In genomic region chr12:85175087-85175675, GRCm38 (mm10) we compare ENCODE assay signal across 9 mouse cellular contexts. TPM values are rescaled to one million over a fixed set of nuclear protein-coding genes. Genes with fewer than 3 reads are reported as not detected.
DNase-seq lines count a peak whose midpoint lies in the region; ATAC-seq and TF ChIP-seq lines count a peak whose summit lies in the region.
"Had no signal": no experiment of that assay in that cellular context is flagged by ENCODE, and none has a peak within 500 bp of the region (broad histone marks: within the 10 kb centered on the region; RNA-seq: fewer than 3 reads in every experiment).

No protein-coding gene starts in this region.

- intact Hi-C loops in heart, postnatal 36 days (cut with DNase I), result no loop called here

- peaks cover 35% of the 10 kb centered on the region for H3K27me3 ChIP-seq in heart, embryonic 13.5 days (replicated peaks)
- peaks cover 22% of the 10 kb centered on the region for H3K27me3 ChIP-seq in embryonic facial prominence, embryonic 13.5 days
- 0 out of 2 replicates have a peak, but pooled peaks cover 8% of the 10 kb centered on the region for H3K27me3 ChIP-seq in hindbrain, embryonic 15.5 days
- no peaks in the 10 kb centered on the region for H3K27me3 ChIP-seq in midbrain, postnatal 0 days (ENCODE audit: insufficient read depth, low read length)

- H3K9ac ChIP-seq in heart, embryonic 13.5 days, result peak overlapping the region; percentile 77
- peak overlapping the region; percentile 63 for H3K9ac ChIP-seq in embryonic facial prominence, embryonic 13.5 days
- no peak overlapping the region for H3K9ac ChIP-seq in hindbrain, embryonic 15.5 days
- no peak overlapping the region for H3K9ac ChIP-seq in midbrain, postnatal 0 days (replicated peaks; ENCODE audit: low read length, poor library complexity, severe bottlenecking)

- peaks cover 53% of the 10 kb centered on the region for H3K4me1 ChIP-seq in heart, embryonic 13.5 days
- peaks cover 48% of the 10 kb centered on the region for H3K4me1 ChIP-seq in embryonic facial prominence, embryonic 13.5 days
- peaks cover 35% of the 10 kb centered on the region for H3K4me1 ChIP-seq in hindbrain, embryonic 15.5 days (replicated peaks)
- peaks cover 7% of the 10 kb centered on the region; the same call in 1 of the 2 replicates for H3K4me1 ChIP-seq in midbrain, postnatal 0 days (ENCODE audit: insufficient read depth, low read length)

- no peaks in the 10 kb centered on the region for H3K9me3 ChIP-seq in heart, embryonic 13.5 days
- no peaks in the 10 kb centered on the region for H3K9me3 ChIP-seq in embryonic facial prominence, embryonic 13.5 days
- H3K9me3 ChIP-seq in hindbrain, embryonic 15.5 days, result no peaks in the 10 kb centered on the region
- H3K9me3 ChIP-seq in midbrain, postnatal 0 days (ENCODE audit: low read length), result no peaks in the 10 kb centered on the region

- H3K27ac ChIP-seq in heart, embryonic 13.5 days (replicated peaks), result peak overlapping the region; percentile 66
- peak overlapping the region; percentile 60 for H3K27ac ChIP-seq in embryonic facial prominence, embryonic 13.5 days
- peak overlapping the region; percentile 57 for H3K27ac ChIP-seq in hindbrain, embryonic 15.5 days (replicated peaks)
- H3K27ac ChIP-seq in midbrain, postnatal 0 days (ENCODE audit: low read depth, low read length), result no peak overlapping the region

- no peak for DNase-seq in heart, postnatal 36 days
- peak; percentile 32 for DNase-seq in midbrain, postnatal 0 days (ENCODE audit: low spot score)
- no peak for DNase-seq in cerebellum, adult 11 months

- WGBS in heart, embryonic 13.5 days, result 26% methylated on average over 16 of the region's 16 CpGs
- 47% methylated on average over 16 of the region's 16 CpGs for WGBS in embryonic facial prominence, embryonic 13.5 days
- WGBS in hindbrain, embryonic 15.5 days, result 50% methylated on average over 16 of the region's 16 CpGs
- WGBS in midbrain, postnatal 0 days, result 37% methylated on average over 16 of the region's 16 CpGs

- peak overlapping the region; percentile 54 for H3K4me3 ChIP-seq in heart, embryonic 13.5 days
- peak overlapping the region; percentile 41 for H3K4me3 ChIP-seq in embryonic facial prominence, embryonic 13.5 days
- peak overlapping the region; percentile 34 for H3K4me3 ChIP-seq in hindbrain, embryonic 15.5 days
- H3K4me3 ChIP-seq in midbrain, postnatal 0 days (ENCODE audit: low read depth, low read length), result no peak overlapping the region

- no peak for ATAC-seq in heart, embryonic 13.5 days (ENCODE audit: extremely low read depth, insufficient number of reproducible peaks, low FRiP score, low TSS enrichment)
- ATAC-seq in embryonic facial prominence, embryonic 13.5 days (ENCODE audit: insufficient number of reproducible peaks, insufficient read depth, low FRiP score, low TSS enrichment, low read depth), result no peak
- peak; percentile 10; the same call in 1 of the 2 replicates for ATAC-seq in hindbrain, embryonic 15.5 days (ENCODE audit: low FRiP score, low read depth)
- ATAC-seq in midbrain, postnatal 0 days (ENCODE audit: low FRiP score), result no peak
- ATAC-seq in activated CD4-positive, CD25-positive, alpha-beta regulatory T cell, adult 4 months, result no peak
- no peak for ATAC-seq in erythroblast, adult 5-6 weeks (replicated peaks; ENCODE audit: low FRiP score, poor library complexity, severe bottlenecking)

- no peak for TF ChIP-seq CTCF in midbrain, postnatal 0 days (IDR thresholded peaks at IDR 0.05)

- peak overlapping the region; percentile 77 for H3K4me2 ChIP-seq in heart, embryonic 13.5 days
- H3K4me2 ChIP-seq in embryonic facial prominence, embryonic 13.5 days, result peak overlapping the region; percentile 65
- peak overlapping the region; percentile 73 for H3K4me2 ChIP-seq in hindbrain, embryonic 15.5 days
- H3K4me2 ChIP-seq in midbrain, postnatal 0 days (ENCODE audit: low read depth, low read length, poor library complexity, severe bottlenecking), result peak overlapping the region; percentile 62; the same call in 1 of the 2 replicates

- no peaks in the 10 kb centered on the region for H3K36me3 ChIP-seq in heart, embryonic 13.5 days
- H3K36me3 ChIP-seq in embryonic facial prominence, embryonic 13.5 days, result no peaks in the 10 kb centered on the region; the same call in 1 of the 2 replicates
- H3K36me3 ChIP-seq in hindbrain, embryonic 15.5 days, result no peaks in the 10 kb centered on the region
- H3K36me3 ChIP-seq in midbrain, postnatal 0 days (ENCODE audit: insufficient read depth, low read length), result no peaks in the 10 kb centered on the region

RNA-seq across cellular contexts. Expression of gene Pgf, which starts 2.4 kb away (rescaled TPM):
- 8.4 and 9.1 TPM in 2 replicates for polyA plus RNA-seq in heart, embryonic 13.5 days (2015; fragmentation: Nextera tagmentation; extraction: Ambion mirVana)
- 1 to 10 TPM; 3.4 to 4.6 TPM for total RNA-seq in heart, postnatal 36 days (2021)
- 8.7 and 10.3 TPM in 2 replicates for polyA plus RNA-seq in embryonic facial prominence, embryonic 13.5 days (2015; fragmentation: Nextera tagmentation; extraction: Ambion mirVana)
- 8.7 and 8.9 TPM in 2 replicates for polyA plus RNA-seq in hindbrain, embryonic 15.5 days (2015; fragmentation: Nextera tagmentation; extraction: Ambion mirVana)
- 3.4 and 6.0 TPM in 2 replicates for total RNA-seq in midbrain, postnatal 0 days (2014; rRNA removed)
- polyA plus RNA-seq in midbrain, postnatal 0 days (2015; fragmentation: Nextera tagmentation; extraction: Ambion mirVana), result 9.1 and 9.4 TPM in 2 replicates
- polyA plus RNA-seq in activated CD4-positive, CD25-positive, alpha-beta regulatory T cell, adult 4 months (2017; shearing (Covaris generic)), result not detected
- not detected in 2 replicates for total RNA-seq in erythroblast, adult 5-6 weeks (2015; ENCODE audit: low replicate concordance)
- not detected in 2 replicates for total RNA-seq in erythroblast, adult 5-6 weeks (2017; ENCODE audit: low replicate concordance)
- total RNA-seq: liver, adult 2 months had no signal
- polyA plus RNA-seq: liver, adult 2 months had no signal

RNA-seq across cellular contexts. Expression of gene Rps6kl1, which starts 24.1 kb away (rescaled TPM):
- 1.2 and 1.3 TPM in 2 replicates for polyA plus RNA-seq in heart, embryonic 13.5 days (2015; fragmentation: Nextera tagmentation; extraction: Ambion mirVana)
- 1 to 10 TPM; 3.6 to 3.9 TPM for total RNA-seq in heart, postnatal 36 days (2021)
- polyA plus RNA-seq in embryonic facial prominence, embryonic 13.5 days (2015; fragmentation: Nextera tagmentation; extraction: Ambion mirVana), result 0.78 and 1.1 TPM in 2 replicates
- 32.9 and 35.7 TPM in 2 replicates for polyA plus RNA-seq in hindbrain, embryonic 15.5 days (2015; fragmentation: Nextera tagmentation; extraction: Ambion mirVana)
- 47.2 and 48.6 TPM in 2 replicates for total RNA-seq in midbrain, postnatal 0 days (2014; rRNA removed)
- polyA plus RNA-seq in midbrain, postnatal 0 days (2015; fragmentation: Nextera tagmentation; extraction: Ambion mirVana), result 35.0 and 37.1 TPM in 2 replicates
- under 1 TPM; 0.73 to 0.83 TPM for polyA plus RNA-seq in activated CD4-positive, CD25-positive, alpha-beta regulatory T cell, adult 4 months (2017; shearing (Covaris generic))
- not detected in 2 replicates for total RNA-seq in erythroblast, adult 5-6 weeks (2015; ENCODE audit: low replicate concordance)
- not detected in 2 replicates for total RNA-seq in erythroblast, adult 5-6 weeks (2017; ENCODE audit: low replicate concordance)

RNA-seq across cellular contexts. Expression of gene Eif2b2, which starts 44.1 kb away (rescaled TPM):
- 54.8 and 55.9 TPM in 2 replicates for polyA plus RNA-seq in heart, embryonic 13.5 days (2015; fragmentation: Nextera tagmentation; extraction: Ambion mirVana)
- 10 to 100 TPM; 42.7 to 47.7 TPM for total RNA-seq in heart, postnatal 36 days (2021)
- polyA plus RNA-seq in embryonic facial prominence, embryonic 13.5 days (2015; fragmentation: Nextera tagmentation; extraction: Ambion mirVana), result 73.2 and 81.1 TPM in 2 replicates
- 75.1 and 79.6 TPM in 2 replicates for polyA plus RNA-seq in hindbrain, embryonic 15.5 days (2015; fragmentation: Nextera tagmentation; extraction: Ambion mirVana)
- 43.1 and 65.3 TPM in 2 replicates for total RNA-seq in midbrain, postnatal 0 days (2014; rRNA removed)
- 79.5 and 82.5 TPM in 2 replicates for polyA plus RNA-seq in midbrain, postnatal 0 days (2015; fragmentation: Nextera tagmentation; extraction: Ambion mirVana)
- 10 to 100 TPM; 53.5 to 76.2 TPM for polyA plus RNA-seq in activated CD4-positive, CD25-positive, alpha-beta regulatory T cell, adult 4 months (2017; shearing (Covaris generic))
- total RNA-seq in erythroblast, adult 5-6 weeks (2015; ENCODE audit: low replicate concordance), result 12.1 and 12.5 TPM in 2 replicates
- 9.5 and 14.4 TPM in 2 replicates for total RNA-seq in erythroblast, adult 5-6 weeks (2017; ENCODE audit: low replicate concordance)

Comparison
In these comparisons a context has a peak if more than half of its experiments do, and no peak if none do; other contexts are left out.
1. H3K9ac ChIP-seq: peak in heart, embryonic 13.5 days (single experiment) and embryonic facial prominence, embryonic 13.5 days (single experiment); none in hindbrain, embryonic 15.5 days (single experiment) and midbrain, postnatal 0 days (single experiment).
2. RNA of gene Rps6kl1, which starts 24.1 kb away (polyA plus RNA-seq): 32.9 to 35.7 TPM in hindbrain, embryonic 15.5 days and 35.0 to 37.1 TPM in midbrain, postnatal 0 days; 1.2 to 1.3 TPM in heart, embryonic 13.5 days, 0.78 to 1.1 TPM in embryonic facial prominence, embryonic 13.5 days and 0.73 to 0.83 TPM in activated CD4-positive, CD25-positive, alpha-beta regulatory T cell, adult 4 months; every median in the first group is over 10 times any median in the second.
3. Peak in every context shown above with its lines, with median percentiles within 50 percentile points of each other: H3K4me2 ChIP-seq.